Mouse (Mus musculus) olfactory bulb, adult 2 months (tissue): Measurements from ENCODE around the gene Ppp1r12a.

Experiments
- CTCF ChIP-seq: fragments of 200-500 bp; IDR thresholded peaks from 2 replicates; pipeline ENCODE4 v1.5.1; 2012; ENCODE audit warnings: low read depth, mild to moderate bottlenecking, low read length, moderate library complexity; ENCODE audit not compliant: insufficient read depth
- POLR2A ChIP-seq: fragments of 200-500 bp; IDR thresholded peaks from 2 replicates; pipeline ENCODE4 v1.6.1; 2012; ENCODE audit warnings: mild to moderate bottlenecking, low read depth, low read length, moderate library complexity; ENCODE audit not compliant: insufficient read depth

- TF ChIP-seq CTCF (no peak), POLR2A (no peak)
Observed at GRCm38 (mm10) chr10:108170818-108171217, 8.8 kb downstream of the Ppp1r12a start.
